Mouse (Mus musculus) activated CD4-positive, CD25-positive, alpha-beta regulatory T cell (primary cell): ENCODE results near the gene Cbr1. TPM values are rescaled to one million over a fixed set of nuclear protein-coding genes. Genes with fewer than 3 reads are reported as not detected.

Experiments used
- polyA plus RNA-seq, 2 experiments: library from polyadenylated mRNA; unstranded; fragments of 100-300 nt; shearing (Covaris generic); gene quantifications; one replicate each; pipeline ENCODE4 v1.2.1; 2017

Cbr1 gene
- 10 to 100 TPM; 57.4 to 84.0 TPM for polyA plus RNA-seq

DNA sequence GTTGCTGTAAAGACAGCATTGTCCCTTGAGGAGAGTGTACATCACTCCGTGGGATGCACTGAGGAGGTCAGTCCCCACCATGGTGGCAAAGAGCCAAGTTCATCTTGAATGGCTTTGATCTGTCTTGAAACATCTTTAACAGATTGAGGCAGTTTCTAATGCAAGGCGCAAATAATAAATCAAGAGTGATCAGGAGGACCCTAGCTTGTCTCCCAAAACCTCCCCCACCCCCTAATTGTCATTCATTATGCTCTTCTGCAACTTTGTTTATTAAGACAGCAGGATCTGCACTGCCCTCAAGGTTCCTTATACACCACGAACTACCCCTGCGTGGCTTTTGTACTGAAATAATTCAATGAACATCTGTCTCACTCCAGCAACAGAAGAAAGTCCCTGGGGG is at the start of gene Cbr1:
Gene Cbr1, plus strand, starts transcription at position 301 of the 400 bp plus-strand sequence.

DNA sequence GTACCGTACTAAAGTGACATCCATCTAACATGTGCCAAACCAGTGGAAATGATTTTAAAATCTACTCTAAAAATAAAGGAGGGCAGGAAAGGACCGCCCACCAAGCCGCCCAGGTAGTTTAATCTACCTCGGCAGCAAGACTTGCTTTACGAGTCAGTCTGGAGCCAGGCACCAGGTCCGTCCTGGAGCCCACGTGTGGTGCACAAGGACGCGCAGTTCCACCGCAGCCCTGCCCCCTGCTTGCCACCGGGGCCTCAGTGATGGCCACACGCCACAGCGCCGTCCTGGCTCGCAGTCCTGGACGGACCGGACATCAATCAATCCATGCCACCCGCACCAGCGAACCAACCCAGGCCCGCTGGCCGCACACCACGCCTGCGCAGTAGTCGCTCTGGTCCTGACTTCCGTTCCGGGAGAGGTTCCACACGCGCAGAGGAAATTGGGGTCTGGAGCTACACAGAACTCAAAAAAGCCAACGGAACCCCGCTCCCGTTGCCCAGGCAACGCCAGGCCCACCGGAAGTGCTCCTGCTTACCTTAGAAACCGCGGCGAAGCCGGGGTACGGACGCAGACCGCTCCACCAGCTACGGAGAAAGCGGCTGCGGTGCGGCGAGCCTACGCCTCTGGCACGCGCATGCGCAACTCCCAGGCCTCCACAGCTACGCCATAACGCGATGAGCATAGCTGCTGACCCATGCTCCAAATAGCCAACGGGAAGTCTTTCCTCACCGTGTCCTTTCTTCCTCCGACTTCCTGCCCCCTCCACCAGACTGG is 2.0 kb upstream of the Cbr1 start, which contains the start of gene Setd4:
Gene Setd4, minus strand, starts transcription at position 625 of the 774 bp plus-strand sequence.

DNA sequence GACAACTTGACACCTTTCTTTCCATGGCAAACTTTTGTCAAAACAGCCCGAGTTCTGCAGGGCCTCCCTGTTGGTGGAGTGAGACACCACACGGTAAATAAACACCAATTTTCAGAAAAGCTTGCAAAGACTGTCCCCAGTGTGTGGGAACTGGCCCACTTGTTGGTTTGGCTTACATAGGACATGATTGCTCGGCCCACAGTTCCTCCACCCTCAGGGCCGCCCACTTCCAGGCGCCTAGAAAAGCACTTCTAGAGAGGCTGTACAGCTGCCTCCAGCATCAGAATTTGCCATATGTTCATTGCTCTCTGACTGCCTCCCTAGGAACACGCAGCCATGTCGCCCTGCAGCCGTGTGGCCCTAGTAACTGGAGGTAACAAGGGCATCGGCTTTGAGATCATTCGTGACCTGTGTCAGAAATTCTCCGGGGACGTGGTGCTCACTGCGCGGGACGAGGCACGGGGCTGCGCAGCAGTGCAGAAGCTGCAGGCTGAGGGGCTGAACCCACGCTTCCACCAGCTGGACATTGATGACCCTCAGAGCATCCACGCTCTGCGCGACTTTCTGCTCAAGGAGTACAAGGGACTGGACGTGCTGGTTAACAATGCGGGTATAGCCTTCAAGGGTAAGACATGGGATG is 22.2 kb downstream of the Cbr1 start, which contains the start of gene Gm5678:
Gene Gm5678, plus strand, starts transcription at position 337 of the 640 bp plus-strand sequence.

Other genes with a start within 250 kb of the Cbr1 start
- 10 to 100 TPM; 19.1 to 64.6 TPM for gene Setd4, start 1.8 kb upstream of the Cbr1 start, polyA plus RNA-seq
- under 1 TPM in 1 of 2 experiments, not detected in 1; 0.53 TPM for gene Gm5678, start 22.2 kb downstream of the Cbr1 start, polyA plus RNA-seq
- gene Cbr3, start 77.4 kb downstream of the Cbr1 start, polyA plus RNA-seq, result under 1 TPM in 1 of 2 experiments, not detected in 1; 0.37 TPM
- gene Dop1b, start 106.1 kb downstream of the Cbr1 start, polyA plus RNA-seq, result 10 to 100 TPM; 30.5 to 36.0 TPM
- 10 to 100 TPM; 78.2 to 79.9 TPM for gene Morc3, start 226.3 kb downstream of the Cbr1 start, polyA plus RNA-seq